Mouse (Mus musculus) cerebellum, adult 9-11 months (tissue): ENCODE data around the gene 5730596B20Rik.

ENCODE experiments used
- DNase-seq: peaks from one replicate; pipeline ENCODE4 v3.0.0; 2022

5730596B20Rik gene

GRCm38 (mm10) chr6:52227470-52228222 is 50.3 kb downstream of the 5730596B20Rik start:
- no peak for DNase-seq

GRCm38 (mm10) chr6:52228475-52229465 is 51.5 kb downstream of the 5730596B20Rik start:
- DNase-seq = no peak

GRCm38 (mm10) chr6:52229558-52230416 is 52.5 kb downstream of the 5730596B20Rik start:
- no peak for DNase-seq
